Mouse (Mus musculus): ENCODE measurements around the gene Olfr498.

GRCm38 (mm10) chr7:108465026-108465425, at the start of gene Olfr498:
- no peak for TF ChIP-seq CTCF (IDR thresholded peaks at IDR 0.05; ENCODE audit: borderline replicate concordance, extremely low read depth, insufficient read depth, insufficient read length)
- no peak for TF ChIP-seq POLR2A (IDR thresholded peaks at IDR 0.05; ENCODE audit: borderline replicate concordance, extremely low read depth, insufficient read depth, insufficient read length, poor library complexity, severe bottlenecking)
